Mouse (Mus musculus) kidney, postnatal 10 days (tissue): ENCODE measurements at regions not wholly inside any gene's neighbourhood (a gene's known extent, or its start where the extent isn't known, plus 50 kb on each side); places are given as distances from the start of the nearest gene placed in this dataset.

Experiments
- DNase-seq: peaks from one replicate; pipeline ENCODE4 v3.0.0; 2021; ENCODE audit warnings: mixed read lengths

DNA sequence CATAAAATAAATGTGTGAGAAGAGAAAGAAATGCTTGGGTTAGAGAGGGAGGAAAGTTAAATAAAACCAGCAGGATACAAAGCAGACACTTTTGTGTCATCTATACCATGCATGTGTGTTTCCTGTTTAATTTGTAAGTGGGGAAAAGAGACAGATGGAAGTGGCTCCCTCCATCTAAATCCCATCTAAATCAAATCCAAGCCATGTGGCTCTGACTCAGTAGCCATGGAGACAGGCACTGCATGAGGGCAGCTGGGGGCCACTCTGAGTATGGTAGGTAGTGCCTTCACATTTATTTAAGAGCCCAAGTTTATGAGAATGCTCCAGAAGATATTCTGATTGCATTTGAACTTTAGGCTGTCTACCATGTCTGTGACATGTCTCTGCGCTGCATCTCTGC lies 97.8 kb upstream of the Tcf21 start:
- DNase-seq: no peak

- no peak for DNase-seq
Measured at GRCm38 (mm10) chr10:22915785-22916514, 96.0 kb upstream of the Tcf21 start.

GRCm38 (mm10) chr10:22913112-22913511 lies 93.1 kb upstream of the Tcf21 start:
- DNase-seq: no peak

GRCm38 (mm10) chr10:22908640-22909039 lies 88.7 kb upstream of the Tcf21 start:
- peak; percentile 22 for DNase-seq

DNA sequence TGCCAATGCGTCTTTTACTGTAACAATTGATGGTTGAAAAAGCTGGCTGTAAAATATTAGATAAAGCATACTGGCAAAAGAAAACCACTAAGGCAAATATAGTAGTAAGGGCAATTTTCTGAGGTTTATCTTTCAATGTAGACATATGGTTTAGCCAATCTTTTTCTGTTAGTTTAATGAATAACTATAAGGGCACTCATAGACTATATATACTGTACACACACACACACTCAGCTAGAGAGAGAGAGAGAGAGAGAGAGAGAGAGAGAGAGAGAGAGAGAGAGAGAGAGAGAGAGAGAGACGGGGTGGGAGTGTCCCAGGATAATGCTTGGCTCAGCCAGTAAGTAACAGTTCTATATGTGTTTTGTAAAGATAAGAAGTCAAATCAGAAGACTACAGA lies 85.3 kb upstream of the Tcf21 start:
- DNase-seq: no peak

GRCm38 (mm10) chr10:22893442-22893985 lies 73.5 kb upstream of the Tcf21 start:
- peak; percentile 30 for DNase-seq

DNA sequence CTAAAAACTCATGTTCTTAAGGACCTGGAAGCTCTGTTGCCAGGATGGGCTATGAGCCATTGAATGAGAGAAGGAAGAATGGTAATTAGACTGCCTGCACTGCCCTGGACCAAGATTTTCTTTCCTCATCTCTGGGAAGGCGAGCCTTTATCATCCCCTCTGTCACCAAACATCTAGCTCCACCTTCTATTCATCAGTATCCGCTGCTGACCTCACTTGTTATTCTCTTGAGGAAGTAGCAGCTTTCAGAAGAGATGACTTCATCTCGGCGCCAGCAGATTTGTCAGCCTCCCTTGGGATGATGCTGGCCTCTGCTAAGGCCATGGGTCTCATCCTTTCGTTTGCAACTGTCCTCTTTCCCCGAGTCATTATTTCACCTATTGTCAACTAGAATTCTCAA lies 67.5 kb upstream of the Tcf21 start:
- no peak for DNase-seq

DNA sequence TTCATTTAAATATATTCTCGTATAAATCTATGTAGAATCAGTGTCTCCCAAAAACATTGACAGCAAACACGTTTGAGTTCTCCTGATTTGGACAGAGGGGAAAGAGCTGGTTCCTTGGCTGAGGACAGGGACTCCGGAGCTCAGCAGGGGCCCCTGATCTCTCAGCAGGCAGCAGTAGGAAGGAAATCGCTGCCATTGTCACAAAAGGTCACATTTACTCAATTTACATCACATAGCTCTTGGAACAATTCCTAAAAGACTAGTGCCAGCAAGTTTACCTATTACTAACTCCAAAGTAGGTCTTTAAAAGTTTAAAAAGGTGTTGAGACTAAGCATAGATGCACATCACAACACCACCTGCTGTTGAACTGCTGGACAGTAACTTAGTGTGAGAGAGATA lies 59.7 kb upstream of the Tcf21 start:
- DNase-seq: no peak

DNA sequence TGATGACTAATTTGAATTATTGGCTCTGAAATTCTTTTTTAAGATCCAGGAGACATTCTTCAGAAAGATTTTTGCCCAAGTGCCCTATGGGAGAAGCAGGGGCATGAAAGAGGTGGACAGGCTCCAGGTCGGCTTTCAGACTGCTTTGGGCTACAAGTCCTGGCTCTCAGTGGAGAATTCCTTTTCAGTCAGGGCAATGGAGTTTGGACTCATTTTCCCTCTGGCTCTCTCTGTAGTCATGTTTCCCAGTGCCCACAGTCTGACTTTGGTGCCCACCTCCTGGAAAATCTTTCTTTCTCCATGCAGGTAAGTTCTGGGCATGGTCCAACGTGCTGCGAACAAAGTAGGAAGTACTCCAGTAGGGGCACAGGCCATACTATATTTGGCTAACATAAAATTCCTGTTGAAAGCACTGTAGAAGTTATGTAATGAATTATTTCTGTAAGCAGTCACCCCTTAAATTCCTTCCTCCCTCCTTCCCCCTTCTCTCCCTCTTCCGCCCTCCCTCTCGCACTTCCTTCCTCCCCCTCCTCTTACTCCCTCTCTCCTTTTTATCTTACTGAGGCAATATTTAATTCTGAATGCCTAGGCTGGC lies 57.7 kb upstream of the Tcf21 start:
- peak; percentile 26 for DNase-seq

GRCm38 (mm10) chr10:22877028-22877427 lies 57.1 kb upstream of the Tcf21 start:
- DNase-seq: no peak

DNA sequence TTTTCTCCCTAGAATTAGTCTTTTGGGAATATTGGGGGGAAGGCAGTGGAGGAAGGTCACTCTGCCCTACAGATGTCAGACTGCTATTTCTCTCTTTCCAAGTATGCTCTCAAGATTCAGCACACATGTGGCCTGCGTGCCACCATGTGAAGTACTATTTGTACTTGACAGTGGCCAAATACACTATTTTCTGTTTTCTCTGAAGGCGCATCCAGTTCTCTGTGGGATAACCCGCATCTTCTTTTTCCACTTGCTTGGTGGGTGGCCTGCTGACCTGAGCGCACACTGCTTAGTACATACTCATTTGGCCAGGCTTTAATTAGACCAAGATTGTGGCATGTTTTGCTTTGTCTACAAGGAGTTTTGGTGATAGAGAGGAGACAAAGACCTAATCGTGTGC lies 55.7 kb upstream of the Tcf21 start:
- no peak for DNase-seq

DNA sequence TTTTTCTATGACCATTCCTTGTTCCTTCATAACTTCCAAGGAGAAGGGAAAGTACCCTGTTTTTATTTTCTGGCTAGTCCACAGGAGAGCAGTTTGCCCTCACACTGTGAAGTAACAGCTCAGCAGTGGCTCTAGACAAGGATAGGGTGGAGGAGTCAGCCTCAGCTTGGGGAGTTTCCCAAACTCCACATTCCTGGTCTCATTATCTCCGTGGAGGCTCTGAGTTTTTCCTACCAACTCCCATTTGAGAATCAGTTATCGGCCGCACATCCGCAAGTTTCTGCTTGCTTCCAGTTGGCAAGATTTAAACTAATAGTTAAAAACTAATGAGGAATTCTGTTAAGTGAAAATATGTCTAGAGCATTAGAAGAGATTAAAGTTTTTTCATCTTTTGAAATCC lies 55.2 kb upstream of the Tcf21 start:
- peak; percentile 48 for DNase-seq
